Mouse (Mus musculus) C2C12 (cell line): Measurements from ENCODE around the gene Dixdc1. TPM values are rescaled to one million over a fixed set of nuclear protein-coding genes. Genes with fewer than 3 reads are reported as not detected.

ENCODE experiments used
- H3K27me3 ChIP-seq: one replicate; pipeline ENCODE4 v1.6.1; 2011; ENCODE audit not compliant: control insufficient read depth, insufficient read depth, insufficient read length
- H3K36me3 ChIP-seq: one replicate; pipeline ENCODE4 v1.6.1; 2011; ENCODE audit not compliant: control insufficient read depth, insufficient read depth
- H3K4me3 ChIP-seq: one replicate; pipeline ENCODE4 v1.5.1; 2011; ENCODE audit warnings: mild to moderate bottlenecking, control low read depth; ENCODE audit not compliant: poor library complexity, insufficient read depth, severe bottlenecking
- H3K79me2 ChIP-seq: one replicate; pipeline ENCODE4 v1.6.1; 2011; ENCODE audit not compliant: control insufficient read depth, insufficient read depth
- H3K79me3 ChIP-seq: one replicate; pipeline ENCODE4 v1.6.1; 2011; ENCODE audit warnings: low read depth, control low read depth
- H3ac ChIP-seq: one replicate; pipeline ENCODE3; 2011; ENCODE audit warnings: low read depth; ENCODE audit not compliant: control insufficient read depth, insufficient read length
- CEBPB ChIP-seq: IDR thresholded peaks from one replicate; pipeline ENCODE4 v1.6.1; 2011; ENCODE audit warnings: low read depth, mild to moderate bottlenecking, control low read depth, moderate library complexity
- CTCF ChIP-seq: IDR thresholded peaks from one replicate; pipeline ENCODE4 v1.5.1; 2011; ENCODE audit not compliant: control insufficient read depth, insufficient read depth, insufficient read length
- FOSL1 ChIP-seq: IDR thresholded peaks from one replicate; pipeline ENCODE4 v1.8.0; 2011; ENCODE audit warnings: mild to moderate bottlenecking, low read length; ENCODE audit not compliant: poor library complexity, insufficient read depth, severe bottlenecking
- MAX ChIP-seq: IDR thresholded peaks from one replicate; pipeline ENCODE4 v1.6.1; 2011; ENCODE audit warnings: mild to moderate bottlenecking, control low read depth
- MYOD1 ChIP-seq: IDR thresholded peaks from one replicate; pipeline ENCODE4 v1.6.1; 2011; ENCODE audit warnings: low read depth; ENCODE audit not compliant: control insufficient read depth, insufficient read length
- MYOG ChIP-seq: IDR thresholded peaks from one replicate; pipeline ENCODE4 v1.6.1; 2011; ENCODE audit not compliant: control insufficient read depth, insufficient read length; ENCODE audit errors: extremely low read depth
- USF1 ChIP-seq: IDR thresholded peaks from one replicate; pipeline ENCODE4 v1.6.1; 2011; ENCODE audit warnings: low read depth, mild to moderate bottlenecking, control low read depth, moderate library complexity
- polyA plus RNA-seq: library from polyadenylated mRNA; unstranded; fragments of >200 nt; fragmentation: generic; extraction: Trizol; gene quantifications from one replicate; pipeline ENCODE4 v1.2.1, GENCODE M21; 2012; ENCODE audit warnings: missing spikeins

The Dixdc1 gene
- polyA plus RNA-seq, 1 experiment: 1.2 TPM

DNA sequence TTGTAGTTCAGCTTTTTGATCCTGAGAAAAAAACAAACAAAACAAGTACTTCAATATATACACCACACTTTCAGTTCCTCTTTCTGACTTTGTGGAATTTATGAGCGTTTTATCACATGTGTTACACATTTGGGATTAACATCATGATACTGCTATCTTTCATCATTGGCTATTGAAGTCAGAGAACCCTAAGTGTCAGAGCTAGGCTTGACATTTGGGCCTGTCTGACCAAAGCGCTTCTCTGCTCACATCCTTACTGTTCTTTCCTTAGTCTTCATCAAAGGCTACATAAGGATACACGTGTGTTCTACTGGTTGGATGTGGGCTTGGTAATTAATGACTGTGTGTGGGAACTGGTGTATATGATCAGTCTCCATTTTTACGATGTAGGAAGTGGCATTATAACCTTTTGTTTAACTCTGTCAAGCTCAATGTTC, 34.7 kb upstream of the Dixdc1 start:
- Histone ChIP-seq H3ac (no peak overlapping the region), H3K36me3 (peaks cover 10% of the 10 kb centered on the region), H3K27me3 (no peaks in the 10 kb centered on the region), H3K79me2 (peaks cover 6% of the 10 kb centered on the region), H3K4me3 (no peak overlapping the region), H3K79me3 (no peaks in the 10 kb centered on the region)
- TF ChIP-seq MYOG (no peak), MAX (no peak), CEBPB (no peak), MYOD1 (no peak), USF1 (no peak), FOSL1 (no peak), CTCF (no peak)

DNA sequence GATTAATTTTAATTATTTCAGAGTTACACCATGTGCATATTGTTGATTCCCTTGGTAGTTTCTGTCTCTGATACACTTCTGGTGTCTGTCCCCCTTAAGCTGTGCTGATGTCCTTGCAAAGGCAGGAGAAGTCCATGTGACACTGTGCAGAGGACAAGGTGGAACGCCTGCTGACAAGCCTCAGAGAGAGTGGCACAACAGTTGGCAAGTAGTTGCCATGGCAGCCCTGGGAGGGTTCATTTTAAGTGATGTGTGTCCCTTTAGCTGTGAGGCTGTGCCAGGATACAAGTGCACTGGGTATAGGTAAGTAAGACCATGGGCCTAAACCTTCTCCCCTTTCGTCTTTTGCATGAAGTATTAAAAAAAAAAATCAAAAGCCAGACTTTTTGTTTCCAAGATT, 30.7 kb upstream of the Dixdc1 start:
- H3K4me3 ChIP-seq: no peak overlapping the region
- no peaks in the 10 kb centered on the region for H3K79me2 ChIP-seq
- no peaks in the 10 kb centered on the region for H3K36me3 ChIP-seq
- no peaks in the 10 kb centered on the region for H3K79me3 ChIP-seq
- no peaks in the 10 kb centered on the region for H3K27me3 ChIP-seq
- H3ac ChIP-seq: no peak overlapping the region
- TF ChIP-seq CTCF: no peak
- TF ChIP-seq MAX: no peak
- TF ChIP-seq USF1: no peak
- no peak for TF ChIP-seq FOSL1
- TF ChIP-seq CEBPB: no peak
- no peak for TF ChIP-seq MYOG

DNA sequence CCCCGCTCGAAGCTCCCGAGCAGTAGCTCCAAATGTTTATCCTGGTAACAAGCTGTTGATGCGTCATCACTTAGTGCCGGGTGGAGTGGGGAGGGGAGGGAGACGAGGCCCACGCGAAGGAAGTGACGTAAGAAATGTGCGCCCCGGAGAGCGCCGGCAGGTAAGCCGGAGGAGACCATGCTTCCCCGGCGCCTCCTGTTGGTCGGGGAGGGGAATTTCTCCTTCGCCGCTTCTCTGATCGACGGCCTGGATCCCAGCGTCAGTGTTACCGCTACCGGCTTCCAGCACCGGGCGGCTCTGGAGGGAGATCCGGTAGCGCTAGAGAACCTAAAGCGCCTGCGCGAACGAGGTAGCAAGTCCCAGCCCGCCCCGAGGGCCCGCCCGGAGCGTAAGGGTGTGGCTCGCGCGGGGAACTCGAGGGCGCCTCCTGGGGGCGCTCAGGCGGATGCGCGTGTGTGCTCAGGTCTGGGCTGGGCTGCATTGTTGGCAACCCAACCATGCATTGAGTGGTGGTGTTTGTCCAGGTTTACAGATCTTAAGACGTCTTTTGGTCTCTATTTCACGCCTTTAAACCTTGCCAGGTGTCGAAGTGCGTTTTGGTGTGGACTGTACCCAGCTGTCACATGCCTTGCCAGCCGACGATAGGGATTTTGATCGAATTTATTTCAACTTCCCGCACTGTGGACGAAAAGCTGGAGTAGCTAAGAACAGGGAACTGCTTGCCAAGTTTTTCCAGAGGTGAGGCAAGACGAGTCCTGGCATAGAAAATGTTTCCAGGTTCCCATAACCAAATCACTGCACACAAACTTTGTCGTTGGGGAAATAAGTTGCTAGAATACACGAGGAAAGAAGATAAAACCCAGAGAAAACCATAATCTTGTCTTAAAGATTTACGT, 29.0 kb upstream of the Dixdc1 start, which contains the start of gene Fdxacb1:
Gene Fdxacb1 (plus strand): TSS at position 130 of the 896 bp plus-strand sequence.
- Histone ChIP-seq H3K79me3 (no peaks in the 10 kb centered on the region), H3K27me3 (no peaks in the 10 kb centered on the region), H3K4me3 (peak within 1 kb of the TSS; percentile 49), H3K36me3 (no peaks in the 10 kb centered on the region), H3ac (peak within 1 kb of the TSS; percentile 74), H3K79me2 (no peaks in the 10 kb centered on the region)
- peak; percentile 82 for TF ChIP-seq CTCF
- no peak for TF ChIP-seq USF1

DNA sequence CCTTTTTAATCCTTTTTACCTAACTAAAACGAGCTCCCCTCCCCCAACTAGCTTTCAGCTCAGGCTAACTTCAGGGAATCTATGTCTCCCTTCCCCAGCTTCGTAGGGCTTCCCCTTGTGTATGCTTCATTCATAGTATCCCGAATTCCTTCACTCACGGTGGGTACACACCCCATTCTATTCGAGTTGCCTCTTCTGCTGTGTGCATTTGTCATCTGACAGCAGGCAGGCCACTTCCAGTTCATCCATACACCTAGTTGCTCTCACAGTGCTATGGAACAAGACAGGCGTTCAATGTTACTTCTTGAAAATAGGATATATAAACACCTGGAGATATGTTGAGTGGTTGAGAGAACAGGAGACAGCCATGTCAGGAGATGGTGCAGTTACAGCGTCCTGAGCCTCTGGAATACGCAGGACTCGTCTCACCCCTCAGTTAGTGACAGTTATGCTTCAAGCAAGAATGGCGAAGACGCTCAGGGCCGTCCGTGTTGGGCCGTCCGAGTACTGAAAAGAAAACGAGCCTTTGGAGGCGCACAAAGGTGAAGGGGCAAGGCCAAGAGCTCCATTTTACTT, 28.3 kb upstream of the Dixdc1 start:
- Histone ChIP-seq H3K79me3 (no peaks in the 10 kb centered on the region), H3ac (peak overlapping the region; percentile 74), H3K27me3 (no peaks in the 10 kb centered on the region), H3K36me3 (no peaks in the 10 kb centered on the region), H3K4me3 (peak overlapping the region; percentile 49), H3K79me2 (no peaks in the 10 kb centered on the region)
- no peak for TF ChIP-seq MAX
- no peak for TF ChIP-seq FOSL1
- no peak for TF ChIP-seq CTCF
- no peak for TF ChIP-seq MYOD1
- TF ChIP-seq USF1: no peak
- TF ChIP-seq MYOG: no peak
- no peak for TF ChIP-seq CEBPB

DNA sequence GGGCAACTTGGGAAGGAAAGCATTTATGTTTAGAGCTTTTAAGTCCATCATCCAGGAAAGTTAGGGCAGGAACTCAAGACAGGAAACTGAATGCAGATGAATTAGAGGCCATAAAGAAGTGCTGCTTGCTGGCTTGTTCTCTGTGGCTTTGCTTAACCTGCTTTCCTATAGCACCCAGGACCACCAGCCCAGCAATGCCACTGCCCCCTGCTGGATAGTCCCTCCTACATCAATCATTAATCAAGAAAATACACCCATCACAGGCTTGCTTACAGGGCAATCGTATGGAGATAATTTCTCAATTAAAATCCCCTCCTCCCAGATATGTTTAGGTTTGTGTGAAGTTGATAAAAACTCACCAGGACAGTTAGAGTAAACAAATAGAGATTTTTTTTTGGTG, 24.0 kb upstream of the Dixdc1 start:
- TF ChIP-seq MAX (no peak), CTCF (no peak), CEBPB (no peak), FOSL1 (no peak), MYOD1 (no peak), USF1 (no peak), MYOG (no peak)
- Histone ChIP-seq H3K27me3 (no peaks in the 10 kb centered on the region), H3K79me3 (no peaks in the 10 kb centered on the region), H3K4me3 (no peak overlapping the region), H3K36me3 (no peaks in the 10 kb centered on the region), H3K79me2 (no peaks in the 10 kb centered on the region), H3ac (no peak overlapping the region)
